Mouse (Mus musculus): ENCODE measurements at regions not wholly inside any gene's neighbourhood (a gene's known extent, or its start where the extent isn't known, plus 50 kb on each side); places are given as distances from the start of the nearest gene placed in this dataset.

GRCm38 (mm10) chr10:96427407-96427806 lies 189.4 kb upstream of the Btg1 start:
- Histone ChIP-seq H3K9ac (replicated peaks; ENCODE audit: low read length) (no peak overlapping the region), H3K9me3 (ENCODE audit: low read length) (no peaks in the 10 kb centered on the region), H3K27me3 (ENCODE audit: insufficient read depth, low read length) (no peaks in the 10 kb centered on the region), H3K4me3 (ENCODE audit: low read length) (no peak overlapping the region), H3K4me2 (replicated peaks; ENCODE audit: low read depth, low read length) (no peak overlapping the region), H3K36me3 (ENCODE audit: insufficient read depth, low read length) (no peaks in the 10 kb centered on the region), H3K4me1 (ENCODE audit: insufficient read depth, low read length) (no peaks in the 10 kb centered on the region), H3K27ac (ENCODE audit: low read length) (no peak overlapping the region)
- WGBS = 43% methylated on average over 5 of the region's 5 CpGs
- ATAC-seq (ENCODE audit: low FRiP score, low TSS enrichment) = no peak

DNA sequence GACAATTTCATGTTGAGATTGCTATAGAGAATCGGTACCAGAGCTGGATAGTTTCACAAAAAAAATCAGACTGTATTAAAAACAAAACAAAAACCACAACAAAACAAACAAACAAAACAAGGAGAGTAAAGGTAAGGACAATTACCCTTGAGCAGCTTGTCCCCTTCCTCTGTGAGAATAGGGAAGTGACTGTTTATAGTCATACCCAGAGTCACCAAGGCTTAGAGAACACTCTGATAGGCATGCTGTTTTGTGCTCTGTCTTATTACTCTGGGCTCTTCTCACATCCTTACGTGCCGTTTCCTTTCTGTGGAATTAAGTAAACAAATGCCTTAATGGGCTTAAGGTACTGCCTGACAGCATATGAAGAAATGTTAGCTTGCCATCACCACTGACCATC lies 186.7 kb upstream of the Btg1 start:
- no peak for ATAC-seq (ENCODE audit: low FRiP score, low TSS enrichment)
- Histone ChIP-seq H3K4me3 (ENCODE audit: low read length) (no peak overlapping the region), H3K27me3 (ENCODE audit: insufficient read depth, low read length) (no peaks in the 10 kb centered on the region), H3K4me2 (replicated peaks; ENCODE audit: low read depth, low read length) (no peak overlapping the region), H3K36me3 (ENCODE audit: insufficient read depth, low read length) (no peaks in the 10 kb centered on the region), H3K9me3 (ENCODE audit: low read length) (no peaks in the 10 kb centered on the region), H3K9ac (replicated peaks; ENCODE audit: low read length) (no peak overlapping the region), H3K4me1 (ENCODE audit: insufficient read depth, low read length) (no peaks in the 10 kb centered on the region), H3K27ac (ENCODE audit: low read length) (no peak overlapping the region)
- 65% methylated on average over 3 of the region's 3 CpGs for WGBS

DNA sequence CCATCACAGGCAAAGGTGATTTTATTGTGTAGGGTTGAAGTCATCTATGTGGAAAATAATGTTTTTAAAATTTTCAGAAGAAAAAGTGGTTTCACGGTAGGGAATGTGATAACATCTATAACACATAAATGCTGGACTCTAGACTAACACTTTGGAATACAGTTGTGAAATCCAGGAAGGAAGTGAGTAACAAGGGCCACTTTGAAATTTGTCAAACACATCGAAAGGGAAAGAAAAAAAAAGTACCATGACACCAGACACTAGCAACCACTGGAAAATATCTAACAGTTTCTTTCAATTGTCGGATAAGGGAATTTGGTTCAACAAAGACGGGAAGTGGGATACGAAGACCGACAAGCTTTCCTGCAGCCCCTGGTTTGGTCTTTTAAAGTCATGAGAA lies 181.7 kb upstream of the Btg1 start:
- Histone ChIP-seq H3K27ac (ENCODE audit: low read length) (peak overlapping the region; percentile 67; the same call in 1 of the 2 replicates), H3K27me3 (ENCODE audit: insufficient read depth, low read length) (no peaks in the 10 kb centered on the region), H3K4me1 (ENCODE audit: insufficient read depth, low read length) (no peaks in the 10 kb centered on the region), H3K9me3 (ENCODE audit: low read length) (no peaks in the 10 kb centered on the region), H3K4me3 (ENCODE audit: low read length) (no peak overlapping the region), H3K9ac (replicated peaks; ENCODE audit: low read length) (no peak overlapping the region), H3K4me2 (replicated peaks; ENCODE audit: low read depth, low read length) (no peak overlapping the region), H3K36me3 (ENCODE audit: insufficient read depth, low read length) (no peaks in the 10 kb centered on the region)
- WGBS = 79% methylated on average over 6 of the region's 6 CpGs
- no peak for ATAC-seq (ENCODE audit: low FRiP score, low TSS enrichment)

- 86% methylated on average over 11 of the region's 11 CpGs for WGBS
- no peak for ATAC-seq (ENCODE audit: low FRiP score, low TSS enrichment)
These were observed 178.3 kb upstream of the Btg1 start for GRCm38 (mm10) chr10:96438398-96439103.

GRCm38 (mm10) chr10:96442165-96442564 lies 174.6 kb upstream of the Btg1 start:
- H3K9me3 ChIP-seq (ENCODE audit: low read length) = no peaks in the 10 kb centered on the region
- no peak overlapping the region for H3K4me3 ChIP-seq (ENCODE audit: low read length)
- no peaks in the 10 kb centered on the region for H3K4me1 ChIP-seq (ENCODE audit: insufficient read depth, low read length)
- no peak overlapping the region for H3K9ac ChIP-seq (replicated peaks; ENCODE audit: low read length)
- no peaks in the 10 kb centered on the region for H3K27me3 ChIP-seq (ENCODE audit: insufficient read depth, low read length)
- no peak for ATAC-seq (ENCODE audit: low FRiP score, low TSS enrichment)
- no peak overlapping the region for H3K4me2 ChIP-seq (replicated peaks; ENCODE audit: low read depth, low read length)
- H3K27ac ChIP-seq (ENCODE audit: low read length) = no peak overlapping the region
- no peaks in the 10 kb centered on the region for H3K36me3 ChIP-seq (ENCODE audit: insufficient read depth, low read length)

More at GRCm38 (mm10) chr10:96438398-96439103, 178.3 kb upstream of the Btg1 start:
- Histone ChIP-seq H3K27ac (ENCODE audit: low read length) (no peak overlapping the region), H3K4me3 (ENCODE audit: low read length) (no peak overlapping the region), H3K27me3 (ENCODE audit: insufficient read depth, low read length) (no peaks in the 10 kb centered on the region), H3K9ac (replicated peaks; ENCODE audit: low read length) (no peak overlapping the region), H3K36me3 (ENCODE audit: insufficient read depth, low read length) (no peaks in the 10 kb centered on the region), H3K4me2 (replicated peaks; ENCODE audit: low read depth, low read length) (no peak overlapping the region), H3K9me3 (ENCODE audit: low read length) (no peaks in the 10 kb centered on the region), H3K4me1 (ENCODE audit: insufficient read depth, low read length) (no peaks in the 10 kb centered on the region)

GRCm38 (mm10) chr10:96450266-96450665 lies 166.5 kb upstream of the Btg1 start:
- no peaks in the 10 kb centered on the region for H3K27me3 ChIP-seq (ENCODE audit: insufficient read depth, low read length)
- no peak overlapping the region for H3K4me2 ChIP-seq (replicated peaks; ENCODE audit: low read depth, low read length)
- H3K9ac ChIP-seq (replicated peaks; ENCODE audit: low read length) = no peak overlapping the region
- no peak for ATAC-seq (ENCODE audit: low FRiP score, low TSS enrichment)
- H3K4me3 ChIP-seq (ENCODE audit: low read length) = no peak overlapping the region
- no peak overlapping the region for H3K27ac ChIP-seq (ENCODE audit: low read length)
- peaks cover 3% of the 10 kb centered on the region; the same call in 1 of the 2 replicates for H3K9me3 ChIP-seq (ENCODE audit: low read length)
- H3K4me1 ChIP-seq (ENCODE audit: insufficient read depth, low read length) = no peaks in the 10 kb centered on the region
- 94% methylated on average over 4 of the region's 4 CpGs for WGBS
- H3K36me3 ChIP-seq (ENCODE audit: insufficient read depth, low read length) = no peaks in the 10 kb centered on the region

GRCm38 (mm10) chr10:96454857-96455256 lies 161.9 kb upstream of the Btg1 start:
- WGBS = 86% methylated on average over 6 of the region's 6 CpGs
- H3K4me2 ChIP-seq (replicated peaks; ENCODE audit: low read depth, low read length) = no peak overlapping the region
- no peaks in the 10 kb centered on the region for H3K36me3 ChIP-seq (ENCODE audit: insufficient read depth, low read length)
- no peak overlapping the region for H3K4me3 ChIP-seq (ENCODE audit: low read length)
- no peak overlapping the region for H3K9ac ChIP-seq (replicated peaks; ENCODE audit: low read length)
- no peak overlapping the region for H3K27ac ChIP-seq (ENCODE audit: low read length)
- H3K27me3 ChIP-seq (ENCODE audit: insufficient read depth, low read length) = no peaks in the 10 kb centered on the region
- ATAC-seq (ENCODE audit: low FRiP score, low TSS enrichment) = no peak
- no peaks in the 10 kb centered on the region for H3K4me1 ChIP-seq (ENCODE audit: insufficient read depth, low read length)
- peaks cover 3% of the 10 kb centered on the region; the same call in 1 of the 2 replicates for H3K9me3 ChIP-seq (ENCODE audit: low read length)

DNA sequence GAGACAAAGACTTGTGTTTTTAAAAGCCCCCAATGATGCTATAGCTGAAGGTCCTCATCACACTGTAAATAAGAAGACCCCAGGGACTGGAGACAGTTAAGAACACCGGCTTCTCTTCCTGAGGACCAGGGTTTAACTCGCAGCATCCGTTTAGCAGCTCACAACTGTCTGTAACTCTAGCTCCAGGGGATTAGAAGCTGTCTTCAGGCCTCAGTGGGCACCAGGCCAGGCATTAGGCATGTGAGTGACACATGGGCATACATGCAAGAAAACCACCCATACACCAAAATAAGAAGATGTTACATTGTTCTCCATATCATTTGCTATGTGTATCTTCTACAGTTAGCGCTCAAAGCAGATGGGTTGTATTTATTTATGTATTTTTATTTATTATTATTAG lies 158.3 kb upstream of the Btg1 start:
- no peak overlapping the region for H3K4me3 ChIP-seq (ENCODE audit: low read length)
- 66% methylated on average over 4 of the region's 4 CpGs for WGBS
- ATAC-seq (ENCODE audit: low FRiP score, low TSS enrichment) = no peak
- H3K4me2 ChIP-seq (replicated peaks; ENCODE audit: low read depth, low read length) = no peak overlapping the region
- no peaks in the 10 kb centered on the region for H3K36me3 ChIP-seq (ENCODE audit: insufficient read depth, low read length)
- no peaks in the 10 kb centered on the region for H3K27me3 ChIP-seq (ENCODE audit: insufficient read depth, low read length)
- H3K4me1 ChIP-seq (ENCODE audit: insufficient read depth, low read length) = peaks cover 7% of the 10 kb centered on the region; the same call in 1 of the 2 replicates
- no peak overlapping the region for H3K9ac ChIP-seq (replicated peaks; ENCODE audit: low read length)
- H3K9me3 ChIP-seq (ENCODE audit: low read length) = no peaks in the 10 kb centered on the region
- no peak overlapping the region for H3K27ac ChIP-seq (ENCODE audit: low read length)

DNA sequence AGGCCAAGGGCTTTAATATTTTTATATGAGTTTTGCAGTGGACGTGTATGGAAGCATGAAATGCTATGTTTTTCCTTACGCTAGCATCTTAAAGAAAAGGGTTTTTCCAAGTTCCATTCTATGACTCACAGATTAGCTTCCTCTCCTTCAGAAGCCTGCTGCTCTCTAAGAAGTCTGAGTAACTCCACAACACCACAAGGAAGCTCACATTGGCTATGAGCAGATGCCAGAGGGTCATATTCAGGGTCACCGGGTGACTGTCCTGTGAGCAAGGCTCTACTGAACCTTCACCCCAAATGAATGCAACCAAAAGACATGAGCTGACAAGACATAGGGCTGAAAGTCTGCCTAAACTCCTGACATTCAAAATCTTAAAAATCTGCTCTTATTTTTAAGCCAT lies 157.6 kb upstream of the Btg1 start:
- Histone ChIP-seq H3K27ac (ENCODE audit: low read length) (no peak overlapping the region), H3K4me2 (replicated peaks; ENCODE audit: low read depth, low read length) (no peak overlapping the region), H3K9ac (replicated peaks; ENCODE audit: low read length) (no peak overlapping the region), H3K36me3 (ENCODE audit: insufficient read depth, low read length) (no peaks in the 10 kb centered on the region), H3K4me3 (ENCODE audit: low read length) (no peak overlapping the region), H3K9me3 (ENCODE audit: low read length) (no peaks in the 10 kb centered on the region), H3K27me3 (ENCODE audit: insufficient read depth, low read length) (no peaks in the 10 kb centered on the region), H3K4me1 (ENCODE audit: insufficient read depth, low read length) (peaks cover 7% of the 10 kb centered on the region; the same call in 1 of the 2 replicates)
- ATAC-seq (ENCODE audit: low FRiP score, low TSS enrichment) = no peak
- WGBS = 73% methylated on average over 3 of the region's 3 CpGs

- Histone ChIP-seq H3K4me3 (ENCODE audit: low read length) (no peak overlapping the region), H3K27ac (ENCODE audit: low read length) (no peak overlapping the region), H3K4me1 (ENCODE audit: insufficient read depth, low read length) (peaks cover 7% of the 10 kb centered on the region; the same call in 1 of the 2 replicates), H3K9ac (replicated peaks; ENCODE audit: low read length) (no peak overlapping the region), H3K4me2 (replicated peaks; ENCODE audit: low read depth, low read length) (no peak overlapping the region), H3K9me3 (ENCODE audit: low read length) (no peaks in the 10 kb centered on the region), H3K36me3 (ENCODE audit: insufficient read depth, low read length) (no peaks in the 10 kb centered on the region), H3K27me3 (ENCODE audit: insufficient read depth, low read length) (no peaks in the 10 kb centered on the region)
- no peak for ATAC-seq (ENCODE audit: low FRiP score, low TSS enrichment)
- 23% methylated on average over 9 of the region's 9 CpGs for WGBS
These were observed 156.7 kb upstream of the Btg1 start for GRCm38 (mm10) chr10:96460151-96460550.
